Mouse (Mus musculus) myocyte (in vitro differentiated cells): ENCODE results near the gene Tmem39b. TPM values are rescaled to one million over a fixed set of nuclear protein-coding genes. Genes with fewer than 3 reads are reported as not detected.

Source experiments
- H3K27me3 ChIP-seq: one replicate; pipeline ENCODE4 v1.6.1; 2011; ENCODE audit not compliant: control insufficient read depth, insufficient read depth, insufficient read length
- H3K36me3 ChIP-seq: one replicate; pipeline ENCODE4 v1.6.1; 2011; ENCODE audit not compliant: control insufficient read depth, insufficient read depth
- H3K4me2 ChIP-seq: one replicate; pipeline ENCODE4 v1.6.1; 2011; ENCODE audit warnings: low read depth, control low read depth
- H3K4me3 ChIP-seq: one replicate; pipeline ENCODE4 v1.5.1; 2011; ENCODE audit warnings: mild to moderate bottlenecking, control low read depth, moderate library complexity
- H3K79me2 ChIP-seq: one replicate; pipeline ENCODE4 v1.6.1; 2011; ENCODE audit not compliant: control insufficient read depth, insufficient read depth
- H3ac ChIP-seq: one replicate; pipeline ENCODE4 v1.6.1; 2011; ENCODE audit not compliant: control insufficient read depth, insufficient read length
- CEBPB ChIP-seq: IDR thresholded peaks from 2 replicates; pipeline ENCODE4 v1.6.1; 2011; ENCODE audit warnings: mild to moderate bottlenecking, moderate library complexity; ENCODE audit not compliant: poor library complexity, insufficient read depth, severe bottlenecking
- E2F4 ChIP-seq: IDR thresholded peaks from one replicate; pipeline ENCODE4 v1.6.1; 2011; ENCODE audit warnings: mild to moderate bottlenecking, control low read depth, moderate library complexity; ENCODE audit not compliant: insufficient read depth
- MAX ChIP-seq: IDR thresholded peaks from one replicate; pipeline ENCODE4 v1.6.1; 2011; ENCODE audit warnings: low read depth, mild to moderate bottlenecking, control low read depth
- MYOD1 ChIP-seq, 3 experiments: IDR thresholded peaks; one replicate each; pipeline ENCODE4 v1.6.1; 2011; ENCODE audit warnings: control low read depth in 2 of 3, low read depth in 2 of 3, mild to moderate bottlenecking in 2 of 3, moderate library complexity in 1 of 3; ENCODE audit not compliant: insufficient read length in 2 of 3, control insufficient read depth in 1 of 3
- MYOG ChIP-seq, 3 experiments: IDR thresholded peaks; one replicate each; pipeline ENCODE4 v1.6.1; 2011; ENCODE audit warnings: control low read depth in 2 of 3, low read depth in 2 of 3, mild to moderate bottlenecking in 2 of 3; ENCODE audit not compliant: insufficient read length in 2 of 3, control insufficient read depth in 1 of 3, insufficient read depth in 1 of 3
- POLR2A ChIP-seq: IDR thresholded peaks from one replicate; pipeline ENCODE4 v1.6.1; 2011; ENCODE audit warnings: low read depth, mild to moderate bottlenecking, control low read depth, moderate library complexity; ENCODE audit not compliant: insufficient read length
- POLR2AphosphoS2 ChIP-seq: IDR thresholded peaks from one replicate; pipeline ENCODE4 v1.6.1; 2011; ENCODE audit warnings: low read depth, control low read depth; ENCODE audit not compliant: insufficient read length
- REST ChIP-seq: IDR thresholded peaks from one replicate; pipeline ENCODE4 v1.6.1; 2011; ENCODE audit warnings: mild to moderate bottlenecking, control low read depth, moderate library complexity; ENCODE audit not compliant: insufficient read depth, insufficient read length
- SRF ChIP-seq: IDR thresholded peaks from one replicate; pipeline ENCODE4 v1.6.1; 2011; ENCODE audit warnings: low read depth; ENCODE audit not compliant: control insufficient read depth, insufficient read length
- TCF12 ChIP-seq: IDR thresholded peaks from one replicate; pipeline ENCODE4 v1.6.1; 2011; ENCODE audit warnings: mild to moderate bottlenecking, control low read depth; ENCODE audit not compliant: poor library complexity, insufficient read depth, severe bottlenecking
- TCF3 ChIP-seq: IDR thresholded peaks from one replicate; pipeline ENCODE4 v1.6.1; 2011; ENCODE audit warnings: low read depth, control low read depth; ENCODE audit not compliant: insufficient read length
- USF1 ChIP-seq: IDR thresholded peaks from one replicate; pipeline ENCODE4 v1.6.1; 2011; ENCODE audit warnings: low read depth, mild to moderate bottlenecking, control low read depth, moderate library complexity
- polyA plus RNA-seq: library from polyadenylated mRNA; unstranded; fragments of >200 nt; fragmentation: generic; extraction: Trizol; gene quantifications from one replicate; pipeline ENCODE4 v1.2.1, GENCODE M21; 2012; ENCODE audit warnings: missing spikeins

Tmem39b gene
- polyA plus RNA-seq, result 9.7 TPM

GRCm38 (mm10) chr4:129696158-129696985, at the start of gene Tmem39b:
Gene Tmem39b, minus strand, starts transcription at chr4:129696838.
- H3K4me2 ChIP-seq, result peak within 1 kb of the TSS; percentile 97
- peak within 1 kb of the TSS; percentile 74 for H3ac ChIP-seq
- H3K4me3 ChIP-seq, result peak within 1 kb of the TSS; percentile 66
- H3K36me3 ChIP-seq, result peaks cover 5% of the 10 kb centered on the region
- TF ChIP-seq CEBPB (no peak), TCF12 (no peak), E2F4 (no peak), POLR2A (peak; percentile 66), TCF3 (no peak), MAX (no peak), SRF (no peak), MYOG (IDR thresholded peaks at IDR 0.05; ENCODE audit: control insufficient read depth in 1 of 3, insufficient read depth in 1 of 3, insufficient read length in 2 of 3, low read depth in 2 of 3) (peak in 1 of 3 experiments; percentile 9), REST (no peak), USF1 (no peak), MYOD1 (IDR thresholded peaks at IDR 0.05; ENCODE audit: control insufficient read depth in 1 of 3, insufficient read length in 2 of 3, low read depth in 2 of 3) (peak in 1 of 3 experiments; percentile 6), POLR2AphosphoS2 (peak; percentile 54)
- no peaks in the 10 kb centered on the region for H3K79me2 ChIP-seq
- no peaks in the 10 kb centered on the region for H3K27me3 ChIP-seq

- H3K79me2 ChIP-seq, result peaks cover 7% of the 10 kb centered on the region
- no peaks in the 10 kb centered on the region for H3K36me3 ChIP-seq
- TF ChIP-seq SRF (no peak), USF1 (no peak), TCF12 (no peak), MYOD1 (IDR thresholded peaks at IDR 0.05; ENCODE audit: control insufficient read depth in 1 of 3, insufficient read length in 2 of 3, low read depth in 2 of 3) (no peak), E2F4 (no peak)
- no peak overlapping the region for H3ac ChIP-seq
- H3K27me3 ChIP-seq, result no peaks in the 10 kb centered on the region
- no peak overlapping the region for H3K4me3 ChIP-seq
- H3K4me2 ChIP-seq, result no peak overlapping the region
Measured at GRCm38 (mm10) chr4:129746106-129746505, 49.5 kb upstream of the Tmem39b start.

- TF ChIP-seq POLR2A, result no peak
- TF ChIP-seq MYOD1 (IDR thresholded peaks at IDR 0.05; ENCODE audit: control insufficient read depth in 1 of 3, insufficient read length in 2 of 3, low read depth in 2 of 3), result no peak
- TF ChIP-seq USF1, result no peak
- TF ChIP-seq MYOG (IDR thresholded peaks at IDR 0.05; ENCODE audit: control insufficient read depth in 1 of 3, insufficient read depth in 1 of 3, insufficient read length in 2 of 3, low read depth in 2 of 3), result no peak
- no peak for TF ChIP-seq POLR2AphosphoS2
- TF ChIP-seq MAX, result no peak
- TF ChIP-seq E2F4, result no peak
- TF ChIP-seq CEBPB, result no peak
- no peak for TF ChIP-seq TCF12
- TF ChIP-seq SRF, result no peak
- no peak for TF ChIP-seq TCF3
- TF ChIP-seq REST, result no peak
- Histone ChIP-seq H3K27me3 (no peaks in the 10 kb centered on the region), H3K4me3 (peak overlapping the region; percentile 96)
Measured at GRCm38 (mm10) chr4:129743494-129743893, 46.9 kb upstream of the Tmem39b start.

GRCm38 (mm10) chr4:129743010-129743390, 46.4 kb upstream of the Tmem39b start:
- no peaks in the 10 kb centered on the region for H3K27me3 ChIP-seq
- peak overlapping the region; percentile 96 for H3K4me3 ChIP-seq
- peaks cover 38% of the 10 kb centered on the region for H3K79me2 ChIP-seq
- H3K36me3 ChIP-seq, result no peaks in the 10 kb centered on the region
- TF ChIP-seq E2F4, result no peak
- no peak for TF ChIP-seq CEBPB
- TF ChIP-seq MYOG (IDR thresholded peaks at IDR 0.05; ENCODE audit: control insufficient read depth in 1 of 3, insufficient read depth in 1 of 3, insufficient read length in 2 of 3, low read depth in 2 of 3), result no peak
- no peak for TF ChIP-seq TCF12
- no peak for TF ChIP-seq SRF
- TF ChIP-seq POLR2A, result no peak
- TF ChIP-seq MYOD1 (IDR thresholded peaks at IDR 0.05; ENCODE audit: control insufficient read depth in 1 of 3, insufficient read length in 2 of 3, low read depth in 2 of 3), result no peak
- no peak for TF ChIP-seq TCF3
- TF ChIP-seq MAX, result no peak
- TF ChIP-seq USF1, result no peak
- TF ChIP-seq REST, result no peak
- TF ChIP-seq POLR2AphosphoS2, result no peak
- peak overlapping the region; percentile 83 for H3K4me2 ChIP-seq
- peak overlapping the region; percentile 82 for H3ac ChIP-seq

More at GRCm38 (mm10) chr4:129743494-129743893, 46.9 kb upstream of the Tmem39b start:
- no peak overlapping the region for H3ac ChIP-seq
- H3K36me3 ChIP-seq, result no peaks in the 10 kb centered on the region
- peak overlapping the region; percentile 83 for H3K4me2 ChIP-seq
- H3K79me2 ChIP-seq, result peaks cover 33% of the 10 kb centered on the region
